Mouse (Mus musculus): ENCODE measurements around the gene Arel1. TPM values are rescaled to one million over a fixed set of nuclear protein-coding genes. Genes with fewer than 3 reads are reported as not detected.

The Arel1 gene
- total RNA-seq (2021), result 10 to 100 TPM; 40.4 to 46.7 TPM

GRCm38 (mm10) chr12:84970428-84971096 lies at the start of gene Arel1, which contains the start of gene Fcf1:
Gene Arel1, minus strand, starts transcription at chr12:84970900.
Gene Fcf1, plus strand, starts transcription at chr12:84970897.
- peak; percentile 88 for DNase-seq
- intact Hi-C loops (cut with DNase I), result loop anchor here (5.0 to 10.0 kb wide), 2 partner anchors 188 to 356 kb away; partner anchors contain the start of gene Abcd4

GRCm38 (mm10) chr12:85012185-85012584 lies 41.5 kb upstream of the Arel1 start:
- intact Hi-C loops (cut with DNase I), result no loop called here
- no peak for DNase-seq

- no peak for DNase-seq
Measured at GRCm38 (mm10) chr12:85010541-85010940, 39.8 kb upstream of the Arel1 start.

GRCm38 (mm10) chr12:85009776-85010175 lies 39.1 kb upstream of the Arel1 start:
- no peak for DNase-seq
- intact Hi-C loops (cut with DNase I), result no loop called here

More at GRCm38 (mm10) chr12:85010541-85010940, 39.8 kb upstream of the Arel1 start:
- intact Hi-C loops (cut with DNase I), result no loop called here

- intact Hi-C loops (cut with DNase I), result no loop called here
- no peak for DNase-seq
Measured at GRCm38 (mm10) chr12:85007021-85007420, 36.3 kb upstream of the Arel1 start.

GRCm38 (mm10) chr12:85006206-85006605 lies 35.5 kb upstream of the Arel1 start:
- no peak for DNase-seq
- intact Hi-C loops (cut with DNase I), result no loop called here

- DNase-seq, result no peak
- intact Hi-C loops (cut with DNase I), result loop anchor here (5.0 kb wide), 1 partner anchor 113 kb away; the partner anchor contains the start of genes Dlst and Prox2
Measured at GRCm38 (mm10) chr12:84999053-84999452, 28.4 kb upstream of the Arel1 start.

- intact Hi-C loops (cut with DNase I), result loop anchor here (2.0 to 5.0 kb wide), 2 partner anchors 24 to 116 kb away; partner anchors contain the start of genes Dlst and Prox2
- DNase-seq, result no peak
Measured at GRCm38 (mm10) chr12:84996501-84997398, 26.1 kb upstream of the Arel1 start.

- peak; percentile 96 to 97 for DNase-seq
- intact Hi-C loops (cut with DNase I), result loop anchor here (2.0 to 5.0 kb wide), 2 partner anchors 23 to 116 kb away; partner anchors contain the start of genes Dlst and Prox2
Measured at GRCm38 (mm10) chr12:84996083-84996496, 25.4 kb upstream of the Arel1 start, which contains the start of gene Ylpm1. Gene Ylpm1, plus strand, starts transcription at chr12:84996321.

GRCm38 (mm10) chr12:84995112-84995761 lies 24.5 kb upstream of the Arel1 start:
- no peak for DNase-seq
- intact Hi-C loops (cut with DNase I), result loop anchor here (5.0 kb wide), 1 partner anchor 117 kb away; the partner anchor contains the start of genes Dlst and Prox2

GRCm38 (mm10) chr12:84989456-84989855 lies 18.8 kb upstream of the Arel1 start:
- peak in 1 of 2 experiments; percentile 16 for DNase-seq
- intact Hi-C loops (cut with DNase I), result no loop called here

- intact Hi-C loops (cut with DNase I), result loop anchor here (5.0 to 10.0 kb wide), 2 partner anchors 107 to 365 kb away; partner anchors contain the start of gene Abcd4
- no peak for DNase-seq
Measured at GRCm38 (mm10) chr12:84979264-84979862, 8.7 kb upstream of the Arel1 start.

- intact Hi-C loops (cut with DNase I), result loop anchor here (5.0 to 10.0 kb wide), 2 partner anchors 188 to 355 kb away; partner anchors contain the start of gene Abcd4
- no peak for DNase-seq
Measured at GRCm38 (mm10) chr12:84969656-84970427, 858 bp downstream of the Arel1 start.

GRCm38 (mm10) chr12:84968831-84969655 lies 1.7 kb downstream of the Arel1 start:
- no peak for DNase-seq
- intact Hi-C loops (cut with DNase I), result no loop called here

GRCm38 (mm10) chr12:84962606-84963005 lies 8.1 kb downstream of the Arel1 start:
- intact Hi-C loops (cut with DNase I), result no loop called here
- no peak for DNase-seq

GRCm38 (mm10) chr12:84958794-84959356 lies 11.8 kb downstream of the Arel1 start:
- no peak for DNase-seq

GRCm38 (mm10) chr12:84956317-84956716 lies 14.4 kb downstream of the Arel1 start:
- intact Hi-C loops (cut with DNase I), result no loop called here

More at GRCm38 (mm10) chr12:84958794-84959356, 11.8 kb downstream of the Arel1 start:
- intact Hi-C loops (cut with DNase I), result no loop called here

GRCm38 (mm10) chr12:84952351-84952750 lies 18.3 kb downstream of the Arel1 start:
- intact Hi-C loops (cut with DNase I), result no loop called here
- no peak for DNase-seq

More at GRCm38 (mm10) chr12:84956317-84956716, 14.4 kb downstream of the Arel1 start:
- no peak for DNase-seq

All from heart, postnatal 36 days (tissue).